Mouse (Mus musculus): ENCODE data around the gene AC131692.1. TPM values are rescaled to one million over a fixed set of nuclear protein-coding genes. Genes with fewer than 3 reads are reported as not detected.

Gene AC131692.1
- polyA plus RNA-seq, 1 experiment from 2014 or later, result not detected

DNA sequence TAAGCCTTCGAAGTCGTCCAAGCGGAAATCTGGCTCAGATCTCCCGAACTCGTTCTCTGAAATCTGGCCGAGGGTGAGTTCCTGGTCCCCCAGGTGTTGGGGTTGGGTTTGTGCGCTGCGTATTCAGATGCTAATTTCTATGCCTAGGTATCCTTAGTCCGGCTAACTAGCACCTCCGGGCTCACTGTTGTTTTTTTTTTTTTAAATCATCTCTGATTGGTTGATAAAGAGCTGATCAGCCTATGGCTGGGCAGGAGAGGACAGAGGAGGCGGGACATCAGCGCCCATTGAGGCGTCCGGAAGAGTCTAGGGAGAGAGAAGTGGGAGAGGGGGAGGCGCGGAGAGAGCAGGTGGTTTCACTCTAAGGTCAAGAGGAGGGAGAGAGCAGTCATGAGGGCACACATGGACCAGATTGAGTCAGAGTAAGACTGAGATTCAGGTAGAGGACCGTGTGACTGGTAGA lies 8.8 kb upstream of the AC131692.1 start:
- DNase-seq (peak; percentile 80), ATAC-seq (peak; percentile 76)
- Histone ChIP-seq H3K27me3 (ENCODE audit: insufficient read depth, low read length) (no peaks in the 10 kb centered on the region), H3K27ac (ENCODE audit: low read depth) (peak overlapping the region; percentile 70), H3K4me1 (ENCODE audit: insufficient read depth) (peaks cover 21% of the 10 kb centered on the region), H3K4me3 (ENCODE audit: low read depth, low read length) (peak overlapping the region; percentile 93), H3K9me3 (ENCODE audit: low read length) (no peaks in the 10 kb centered on the region), H3K36me3 (replicated peaks; ENCODE audit: insufficient read depth, low read length) (peaks cover 56% of the 10 kb centered on the region), H3K4me2 (ENCODE audit: low read depth, low read length) (peak overlapping the region; percentile 98), H3K9ac (replicated peaks) (peak overlapping the region; percentile 85)
- WGBS (ENCODE audit: insufficient replicate concordance), result 2% methylated on average over 17 of the region's 17 CpGs
- TF ChIP-seq CTCF (IDR thresholded peaks at IDR 0.05; ENCODE audit: low read depth), result no peak
- TF ChIP-seq EP300 (IDR thresholded peaks at IDR 0.05; ENCODE audit: low read depth), result no peak

DNA sequence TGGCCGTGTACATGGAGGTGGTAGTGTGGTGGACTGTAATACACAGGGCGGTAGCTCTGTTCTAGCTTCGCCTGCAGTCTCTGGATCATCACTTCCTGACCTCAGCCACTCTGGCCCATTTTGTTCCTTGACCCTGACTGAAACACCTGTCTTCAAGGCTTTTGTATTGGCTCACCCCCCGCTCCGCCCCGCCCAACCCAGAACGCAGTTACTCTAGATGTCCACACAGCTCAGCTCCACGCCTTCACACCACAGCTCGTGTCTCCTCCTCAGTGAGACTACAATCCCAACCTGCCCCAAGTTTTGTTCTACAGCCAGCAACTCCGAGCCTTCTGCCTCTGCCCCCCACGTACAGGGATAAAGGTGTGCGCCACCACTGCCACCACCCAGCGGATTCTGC lies 5.4 kb upstream of the AC131692.1 start:
- Histone ChIP-seq H3K36me3 (replicated peaks; ENCODE audit: insufficient read depth, low read length) (peaks cover 57% of the 10 kb centered on the region), H3K9me3 (ENCODE audit: low read length) (no peaks in the 10 kb centered on the region), H3K9ac (replicated peaks) (no peak overlapping the region), H3K4me1 (ENCODE audit: insufficient read depth) (peaks cover 17% of the 10 kb centered on the region), H3K4me2 (ENCODE audit: low read depth, low read length) (no peak overlapping the region), H3K27ac (ENCODE audit: low read depth) (no peak overlapping the region), H3K27me3 (ENCODE audit: insufficient read depth, low read length) (no peaks in the 10 kb centered on the region), H3K4me3 (ENCODE audit: low read depth, low read length) (no peak overlapping the region)
- ATAC-seq, result no peak
- DNase-seq, result no peak
- 92% methylated on average over 13 of the region's 13 CpGs for WGBS (ENCODE audit: insufficient replicate concordance)
- no peak for TF ChIP-seq CTCF (IDR thresholded peaks at IDR 0.05; ENCODE audit: low read depth)
- no peak for TF ChIP-seq EP300 (IDR thresholded peaks at IDR 0.05; ENCODE audit: low read depth)

GRCm38 (mm10) chr19:6097847-6098246 lies 3.6 kb downstream of the AC131692.1 start:
- Histone ChIP-seq H3K4me3 (ENCODE audit: low read depth, low read length) (no peak overlapping the region), H3K9ac (replicated peaks) (no peak overlapping the region), H3K4me1 (ENCODE audit: insufficient read depth) (peaks cover 10% of the 10 kb centered on the region), H3K27me3 (ENCODE audit: insufficient read depth, low read length) (no peaks in the 10 kb centered on the region), H3K9me3 (ENCODE audit: low read length) (no peaks in the 10 kb centered on the region), H3K27ac (ENCODE audit: low read depth) (no peak overlapping the region), H3K4me2 (ENCODE audit: low read depth, low read length) (no peak overlapping the region), H3K36me3 (replicated peaks; ENCODE audit: insufficient read depth, low read length) (peaks cover 14% of the 10 kb centered on the region)
- DNase-seq, result no peak
- TF ChIP-seq CTCF (IDR thresholded peaks at IDR 0.05; ENCODE audit: low read depth), result no peak
- no peak for TF ChIP-seq EP300 (IDR thresholded peaks at IDR 0.05; ENCODE audit: low read depth)
- 70% methylated on average over 3 of the region's 3 CpGs for WGBS (ENCODE audit: insufficient replicate concordance)
- ATAC-seq, result no peak

DNA sequence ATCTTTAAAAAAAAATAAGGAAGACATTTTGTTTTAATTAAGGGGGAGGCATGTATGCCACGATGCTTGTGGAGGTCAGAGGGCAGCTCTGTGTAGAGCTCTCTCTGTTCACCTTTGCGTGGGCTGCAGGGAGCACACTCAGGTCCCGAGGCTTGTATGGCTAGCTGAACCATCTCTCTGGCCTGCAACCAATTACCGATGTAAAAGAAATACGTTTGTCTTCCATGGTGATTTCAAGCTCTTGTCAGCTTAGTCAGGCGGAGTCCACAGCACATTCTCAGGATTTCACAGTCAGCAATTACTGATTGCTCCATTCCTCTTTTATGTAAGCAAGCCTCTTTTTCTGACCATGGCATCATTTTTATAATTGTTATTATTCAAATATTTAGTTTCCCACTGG lies 7.0 kb downstream of the AC131692.1 start:
- WGBS (ENCODE audit: insufficient replicate concordance), result 71% methylated on average over 6 of the region's 6 CpGs
- Histone ChIP-seq H3K36me3 (replicated peaks; ENCODE audit: insufficient read depth, low read length) (no peaks in the 10 kb centered on the region), H3K27me3 (ENCODE audit: insufficient read depth, low read length) (no peaks in the 10 kb centered on the region), H3K4me1 (ENCODE audit: insufficient read depth) (peaks cover 29% of the 10 kb centered on the region), H3K9me3 (ENCODE audit: low read length) (no peaks in the 10 kb centered on the region), H3K4me2 (ENCODE audit: low read depth, low read length) (no peak overlapping the region), H3K4me3 (ENCODE audit: low read depth, low read length) (no peak overlapping the region), H3K27ac (ENCODE audit: low read depth) (no peak overlapping the region), H3K9ac (replicated peaks) (no peak overlapping the region)
- no peak for TF ChIP-seq CTCF (IDR thresholded peaks at IDR 0.05; ENCODE audit: low read depth)
- TF ChIP-seq EP300 (IDR thresholded peaks at IDR 0.05; ENCODE audit: low read depth), result no peak
- ATAC-seq, result no peak
- no peak for DNase-seq

DNA sequence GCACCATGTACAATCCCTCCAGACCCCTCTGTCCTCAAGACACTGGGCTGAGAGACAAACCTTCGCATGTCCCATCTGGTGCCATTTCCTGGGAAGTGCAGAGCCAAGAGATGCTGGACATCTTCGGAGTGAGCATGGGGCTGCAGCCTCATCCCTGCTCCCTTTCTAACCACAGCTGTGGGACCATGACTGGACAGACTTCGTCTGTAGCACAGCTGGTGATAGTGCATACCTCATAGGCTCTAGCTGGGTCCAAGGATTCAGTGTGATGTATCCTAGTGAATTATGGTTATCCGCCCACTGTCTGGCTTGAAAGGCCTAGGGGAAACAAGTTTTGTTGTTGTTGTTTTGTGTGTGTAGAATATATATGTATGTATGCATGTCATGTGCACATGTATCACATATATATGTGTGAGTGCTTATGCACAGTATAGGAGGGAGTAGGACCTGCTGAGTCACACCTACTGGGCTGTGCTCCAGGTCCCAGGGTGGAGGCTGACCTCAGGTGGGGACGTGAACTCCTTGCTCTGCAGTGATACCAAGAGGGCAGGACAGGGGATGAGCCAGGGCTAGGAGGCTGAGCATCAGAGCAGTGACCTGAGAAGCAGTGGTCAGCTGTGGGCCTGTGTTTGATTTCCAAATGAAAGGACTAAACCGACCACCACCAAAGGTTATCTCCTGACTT lies 8.1 kb downstream of the AC131692.1 start:
- TF ChIP-seq EP300 (IDR thresholded peaks at IDR 0.05; ENCODE audit: low read depth), result no peak
- TF ChIP-seq CTCF (IDR thresholded peaks at IDR 0.05; ENCODE audit: low read depth), result peak; percentile 20; the same call in 1 of the 2 replicates
- H3K9me3 ChIP-seq (ENCODE audit: low read length), result no peaks in the 10 kb centered on the region
- ATAC-seq (peak; percentile 96), DNase-seq (peak; percentile 77)
- no peaks in the 10 kb centered on the region for H3K36me3 ChIP-seq (replicated peaks; ENCODE audit: insufficient read depth, low read length)
- H3K4me1 ChIP-seq (ENCODE audit: insufficient read depth), result peaks cover 29% of the 10 kb centered on the region
- no peak overlapping the region for H3K4me3 ChIP-seq (ENCODE audit: low read depth, low read length)
- H3K27me3 ChIP-seq (ENCODE audit: insufficient read depth, low read length), result no peaks in the 10 kb centered on the region
- WGBS (ENCODE audit: insufficient replicate concordance), result 63% methylated on average over 6 of the region's 6 CpGs
- no peak overlapping the region for H3K9ac ChIP-seq (replicated peaks)
- H3K27ac ChIP-seq (ENCODE audit: low read depth), result peak overlapping the region; percentile 73
- peak overlapping the region; percentile 26 for H3K4me2 ChIP-seq (ENCODE audit: low read depth, low read length)

DNA sequence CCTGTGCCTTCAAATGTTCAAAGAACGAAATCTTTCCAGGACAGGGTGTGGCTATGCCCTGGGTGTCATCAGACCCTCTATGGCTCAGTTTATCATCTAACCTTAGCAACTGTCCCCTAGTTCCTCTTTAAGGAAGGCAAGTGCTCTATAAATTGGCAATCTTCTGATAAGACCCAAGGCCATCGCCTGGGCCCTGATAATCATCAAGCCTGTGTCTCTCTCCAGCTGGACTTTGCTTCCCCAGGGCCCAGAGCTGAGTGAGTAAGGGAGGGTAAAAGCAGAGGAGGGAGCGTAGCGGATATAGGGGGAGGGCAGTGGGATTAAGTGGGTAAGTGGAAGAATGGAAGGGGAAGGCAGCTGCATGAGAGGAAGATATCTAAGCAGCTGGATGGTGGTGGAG lies 10.3 kb downstream of the AC131692.1 start:
- H3K27ac ChIP-seq (ENCODE audit: low read depth), result 0 out of 2 replicates have a peak overlapping the region, but pooled peaks have one; percentile 9
- no peaks in the 10 kb centered on the region for H3K27me3 ChIP-seq (ENCODE audit: insufficient read depth, low read length)
- WGBS (ENCODE audit: insufficient replicate concordance), result 49% methylated on average over 4 of the region's 4 CpGs
- no peak overlapping the region for H3K4me2 ChIP-seq (ENCODE audit: low read depth, low read length)
- no peak overlapping the region; the same call in 1 of the 2 replicates for H3K9ac ChIP-seq (replicated peaks)
- no peaks in the 10 kb centered on the region for H3K36me3 ChIP-seq (replicated peaks; ENCODE audit: insufficient read depth, low read length)
- H3K4me1 ChIP-seq (ENCODE audit: insufficient read depth), result peaks cover 29% of the 10 kb centered on the region
- no peak for TF ChIP-seq EP300 (IDR thresholded peaks at IDR 0.05; ENCODE audit: low read depth)
- no peak for TF ChIP-seq CTCF (IDR thresholded peaks at IDR 0.05; ENCODE audit: low read depth)
- no peak for DNase-seq
- H3K4me3 ChIP-seq (ENCODE audit: low read depth, low read length), result no peak overlapping the region
- no peak for ATAC-seq
- H3K9me3 ChIP-seq (ENCODE audit: low read length), result no peaks in the 10 kb centered on the region

Data from liver, postnatal 0 days (tissue).